Mouse (Mus musculus): ENCODE results near the gene Pigt. TPM values are rescaled to one million over a fixed set of nuclear protein-coding genes. Genes with fewer than 3 reads are reported as not detected.

Gene Pigt
- polyA plus RNA-seq, 1 experiment from 2014 or later, result 66.8 TPM

DNA sequence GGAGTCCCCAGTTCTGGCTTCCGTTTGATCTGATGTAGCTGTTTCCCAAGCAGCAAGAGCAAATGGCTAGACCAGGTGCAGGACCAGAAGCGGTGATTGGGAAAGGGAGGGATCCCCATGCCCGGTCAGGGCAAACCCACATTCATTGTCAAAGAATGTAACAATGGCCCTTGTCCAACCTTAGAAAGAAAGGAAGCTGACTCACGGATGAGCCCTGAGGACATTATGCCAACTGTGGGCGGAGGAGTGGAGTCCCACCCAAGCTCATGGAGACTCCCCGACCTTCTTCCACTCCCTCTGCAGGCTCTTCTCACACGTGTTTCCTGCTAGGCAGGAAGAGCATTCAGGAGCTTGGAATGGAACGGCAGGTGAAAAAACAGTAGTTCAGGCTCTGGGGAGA, 16.1 kb downstream of the Pigt start:
- DNase-seq (ENCODE audit: low spot score) (no peak), ATAC-seq (no peak)
- H3K9ac ChIP-seq (ENCODE audit: low read length), result no peak overlapping the region
- H3K9me3 ChIP-seq (replicated peaks; ENCODE audit: control insufficient read depth, low read length), result no peaks in the 10 kb centered on the region
- H3K4me1 ChIP-seq (ENCODE audit: control insufficient read depth, insufficient read depth, low read length), result no peaks in the 10 kb centered on the region
- no peak overlapping the region for H3K4me2 ChIP-seq (ENCODE audit: low read length)
- 81% methylated on average over 8 of the region's 8 CpGs for WGBS
- H3K27ac ChIP-seq (ENCODE audit: low read depth, low read length), result no peak overlapping the region
- no peaks in the 10 kb centered on the region for H3K27me3 ChIP-seq (replicated peaks; ENCODE audit: control insufficient read depth, insufficient read depth, low read length)
- H3K36me3 ChIP-seq (ENCODE audit: control insufficient read depth, insufficient read depth, low read length), result 0 out of 2 replicates have a peak, but pooled peaks cover 5% of the 10 kb centered on the region
- no peak overlapping the region for H3K4me3 ChIP-seq (ENCODE audit: low read depth, low read length)

DNA sequence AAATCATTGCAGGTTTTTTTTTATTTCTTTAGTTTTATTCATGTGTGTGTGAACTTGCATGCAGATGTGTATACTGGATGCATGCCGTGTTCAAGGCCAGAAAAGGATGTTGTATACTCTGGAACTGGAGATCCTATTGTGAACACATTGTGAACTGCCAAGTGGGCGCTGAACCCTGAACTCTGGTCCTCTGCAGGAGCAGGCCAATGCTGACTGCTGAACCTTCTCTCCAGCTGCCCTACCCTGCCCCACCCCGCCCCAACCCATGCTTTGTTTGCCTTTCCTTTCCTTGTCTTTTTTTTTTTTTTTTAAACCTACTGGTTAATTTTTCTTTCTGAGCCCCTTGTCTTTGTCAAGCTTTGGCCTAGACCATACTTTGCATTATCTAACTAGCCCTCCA, 17.6 kb downstream of the Pigt start:
- H3K4me1 ChIP-seq (ENCODE audit: control insufficient read depth, insufficient read depth, low read length), result no peaks in the 10 kb centered on the region
- no peak overlapping the region for H3K9ac ChIP-seq (ENCODE audit: low read length)
- H3K4me3 ChIP-seq (ENCODE audit: low read depth, low read length), result no peak overlapping the region
- H3K4me2 ChIP-seq (ENCODE audit: low read length), result no peak overlapping the region
- H3K27ac ChIP-seq (ENCODE audit: low read depth, low read length), result no peak overlapping the region
- no peaks in the 10 kb centered on the region for H3K9me3 ChIP-seq (replicated peaks; ENCODE audit: control insufficient read depth, low read length)
- H3K36me3 ChIP-seq (ENCODE audit: control insufficient read depth, insufficient read depth, low read length), result no peaks in the 10 kb centered on the region
- WGBS, result 92% methylated on average over 3 of the region's 3 CpGs
- ATAC-seq (no peak), DNase-seq (ENCODE audit: low spot score) (no peak)
- H3K27me3 ChIP-seq (replicated peaks; ENCODE audit: control insufficient read depth, insufficient read depth, low read length), result no peaks in the 10 kb centered on the region

DNA sequence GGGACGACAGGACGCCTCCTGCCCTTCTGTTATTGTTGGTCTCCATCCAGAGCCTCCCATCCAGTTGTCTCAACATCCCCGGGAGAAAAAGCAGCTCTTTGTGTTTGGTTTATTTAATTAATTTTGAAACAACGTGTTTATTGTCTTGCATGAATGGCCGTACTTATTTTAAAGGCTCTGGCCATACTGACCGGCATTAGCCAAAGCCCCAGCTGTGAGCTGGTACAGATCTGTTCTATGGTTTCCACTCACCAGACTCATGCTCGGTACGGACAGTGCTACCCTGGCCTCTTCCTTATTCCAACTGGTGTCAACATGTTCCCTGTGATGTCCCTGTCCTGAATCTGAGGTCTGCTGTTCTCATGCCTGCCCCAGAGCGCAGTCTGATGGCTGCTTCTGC, 18.6 kb downstream of the Pigt start:
- no peak for DNase-seq (ENCODE audit: low spot score)
- Histone ChIP-seq H3K27me3 (replicated peaks; ENCODE audit: control insufficient read depth, insufficient read depth, low read length) (no peaks in the 10 kb centered on the region), H3K4me2 (ENCODE audit: low read length) (no peak overlapping the region), H3K27ac (ENCODE audit: low read depth, low read length) (no peak overlapping the region), H3K4me1 (ENCODE audit: control insufficient read depth, insufficient read depth, low read length) (no peaks in the 10 kb centered on the region), H3K4me3 (ENCODE audit: low read depth, low read length) (no peak overlapping the region), H3K36me3 (ENCODE audit: control insufficient read depth, insufficient read depth, low read length) (no peaks in the 10 kb centered on the region), H3K9ac (ENCODE audit: low read length) (no peak overlapping the region), H3K9me3 (replicated peaks; ENCODE audit: control insufficient read depth, low read length) (no peaks in the 10 kb centered on the region)
- ATAC-seq, result no peak
- WGBS, result 79% methylated on average over 9 of the region's 9 CpGs

DNA sequence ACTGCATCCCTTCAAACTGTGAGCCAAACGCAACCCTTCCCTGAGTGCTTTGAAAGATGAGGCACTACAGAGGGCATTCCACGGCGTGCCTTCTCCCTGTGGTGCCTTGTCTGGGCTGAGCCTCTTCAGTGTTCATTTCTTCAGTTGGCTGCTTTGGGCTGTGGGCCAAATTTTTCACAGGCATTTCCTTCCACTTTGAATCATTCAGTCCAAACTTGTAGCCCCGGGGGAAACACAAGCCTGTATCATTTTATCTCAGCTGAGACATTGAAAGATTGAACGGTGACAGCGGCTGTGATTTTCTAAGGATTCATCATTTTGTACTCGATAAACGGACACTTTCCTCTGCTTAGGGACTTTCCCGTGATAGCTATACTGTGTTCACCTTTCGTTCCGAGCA, 19.3 kb downstream of the Pigt start:
- no peak for ATAC-seq
- no peaks in the 10 kb centered on the region for H3K27me3 ChIP-seq (replicated peaks; ENCODE audit: control insufficient read depth, insufficient read depth, low read length)
- H3K9ac ChIP-seq (ENCODE audit: low read length), result no peak overlapping the region
- no peak overlapping the region for H3K4me2 ChIP-seq (ENCODE audit: low read length)
- H3K4me3 ChIP-seq (ENCODE audit: low read depth, low read length), result no peak overlapping the region
- no peaks in the 10 kb centered on the region for H3K4me1 ChIP-seq (ENCODE audit: control insufficient read depth, insufficient read depth, low read length)
- no peak for DNase-seq (ENCODE audit: low spot score)
- H3K36me3 ChIP-seq (ENCODE audit: control insufficient read depth, insufficient read depth, low read length), result no peaks in the 10 kb centered on the region
- H3K9me3 ChIP-seq (replicated peaks; ENCODE audit: control insufficient read depth, low read length), result no peaks in the 10 kb centered on the region
- H3K27ac ChIP-seq (ENCODE audit: low read depth, low read length), result no peak overlapping the region
- 89% methylated on average over 11 of the region's 11 CpGs for WGBS

DNA sequence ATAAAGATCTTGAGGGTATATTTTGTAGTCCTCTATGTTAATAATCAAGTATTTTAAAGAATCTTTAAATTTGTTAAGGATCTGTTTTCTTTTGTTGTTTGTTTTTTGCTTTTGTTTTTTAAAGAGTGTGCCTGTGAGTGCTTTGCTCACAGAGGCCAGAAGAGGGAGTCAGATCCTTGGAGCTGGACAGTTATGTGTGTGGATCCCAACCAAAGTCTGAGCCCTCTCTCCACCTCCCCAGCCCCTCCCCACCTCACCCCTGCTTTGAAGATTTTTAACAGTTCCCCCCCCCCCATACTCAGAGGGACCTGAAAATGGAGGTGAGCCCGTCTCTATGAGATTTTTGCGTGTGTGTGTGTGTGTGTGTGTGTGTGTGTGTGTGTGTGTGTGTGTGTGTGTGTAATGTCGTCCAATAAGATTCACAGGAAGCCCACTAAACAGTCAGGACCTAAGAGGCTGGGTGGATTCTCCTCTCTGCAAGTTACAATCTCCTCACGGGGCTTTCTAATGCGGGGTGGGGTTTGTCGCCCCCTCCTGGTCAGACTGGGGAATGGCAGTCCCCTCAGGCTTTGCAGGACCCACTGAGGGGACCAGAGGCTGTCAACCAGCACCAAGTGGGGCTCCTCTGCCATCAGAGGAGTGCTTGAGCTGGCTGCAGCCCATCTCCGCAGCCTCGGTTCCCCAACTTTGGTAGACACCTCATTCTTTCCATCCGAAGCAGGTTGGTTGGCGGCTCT, 20.3 kb downstream of the Pigt start:
- H3K4me1 ChIP-seq (ENCODE audit: control insufficient read depth, insufficient read depth, low read length), result no peaks in the 10 kb centered on the region
- no peaks in the 10 kb centered on the region for H3K27me3 ChIP-seq (replicated peaks; ENCODE audit: control insufficient read depth, insufficient read depth, low read length)
- H3K36me3 ChIP-seq (ENCODE audit: control insufficient read depth, insufficient read depth, low read length), result no peaks in the 10 kb centered on the region
- no peaks in the 10 kb centered on the region for H3K9me3 ChIP-seq (replicated peaks; ENCODE audit: control insufficient read depth, low read length)
- ATAC-seq (no peak), DNase-seq (ENCODE audit: low spot score) (peak; percentile 23)
- no peak overlapping the region for H3K4me2 ChIP-seq (ENCODE audit: low read length)
- H3K27ac ChIP-seq (ENCODE audit: low read depth, low read length), result 0 out of 2 replicates have a peak overlapping the region, but pooled peaks have one; percentile 21
- H3K4me3 ChIP-seq (ENCODE audit: low read depth, low read length), result no peak overlapping the region
- H3K9ac ChIP-seq (ENCODE audit: low read length), result no peak overlapping the region
- 28% methylated on average over 10 of the region's 10 CpGs for WGBS

DNA sequence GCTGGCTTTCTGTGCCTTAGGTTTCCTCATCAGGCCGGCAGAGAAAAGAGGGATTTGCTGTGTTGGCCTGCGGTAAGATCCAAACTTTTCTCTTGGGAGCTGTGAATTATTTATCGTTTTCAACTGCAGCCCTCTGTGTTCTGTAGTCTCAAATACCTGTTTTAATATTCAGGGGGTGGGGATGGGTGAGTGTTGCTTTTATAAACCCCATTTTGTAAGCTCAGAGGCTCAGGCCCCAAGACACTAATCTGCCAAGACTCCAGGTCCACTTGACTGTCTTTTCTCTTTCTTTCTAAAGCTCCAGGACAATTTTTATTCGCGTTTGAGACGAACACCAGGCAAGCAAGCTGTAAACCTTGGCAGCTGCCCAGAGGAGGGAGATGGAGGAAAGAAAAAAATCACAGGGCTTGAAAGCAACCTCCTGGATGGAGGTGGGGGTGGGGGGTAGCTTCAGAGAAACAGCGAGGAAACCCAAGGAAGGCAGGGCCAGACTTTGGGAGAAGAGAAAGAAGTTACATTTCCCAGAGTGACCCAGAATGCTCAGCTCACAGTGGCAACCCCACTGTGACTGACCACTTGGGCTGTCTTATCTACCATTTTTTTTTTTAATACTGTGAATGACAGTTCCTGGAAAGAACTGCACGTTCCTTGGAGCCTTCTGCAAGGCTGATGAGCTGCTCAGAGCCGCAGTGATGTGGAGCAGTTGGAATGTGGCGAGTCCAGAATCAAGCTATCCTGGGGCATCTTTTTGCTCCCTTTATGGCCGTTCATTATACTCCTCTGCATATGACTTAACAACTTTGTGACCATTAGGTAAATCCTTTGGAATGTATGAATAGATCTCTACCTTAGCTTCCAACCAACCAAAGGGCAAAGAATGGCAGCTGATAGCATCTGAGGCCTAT, 21.2 kb downstream of the Pigt start:
- no peaks in the 10 kb centered on the region for H3K27me3 ChIP-seq (replicated peaks; ENCODE audit: control insufficient read depth, insufficient read depth, low read length)
- no peaks in the 10 kb centered on the region for H3K36me3 ChIP-seq (ENCODE audit: control insufficient read depth, insufficient read depth, low read length)
- H3K4me3 ChIP-seq (ENCODE audit: low read depth, low read length), result no peak overlapping the region
- 0 out of 2 replicates have a peak overlapping the region, but pooled peaks have one; percentile 21 for H3K27ac ChIP-seq (ENCODE audit: low read depth, low read length)
- no peak overlapping the region for H3K4me2 ChIP-seq (ENCODE audit: low read length)
- no peak overlapping the region for H3K9ac ChIP-seq (ENCODE audit: low read length)
- DNase-seq (ENCODE audit: low spot score), result peak; percentile 65
- H3K9me3 ChIP-seq (replicated peaks; ENCODE audit: control insufficient read depth, low read length), result no peaks in the 10 kb centered on the region
- WGBS, result 46% methylated on average over 11 of the region's 11 CpGs
- H3K4me1 ChIP-seq (ENCODE audit: control insufficient read depth, insufficient read depth, low read length), result no peaks in the 10 kb centered on the region
- ATAC-seq, result peak; percentile 29; the same call in 1 of the 2 replicates

DNA sequence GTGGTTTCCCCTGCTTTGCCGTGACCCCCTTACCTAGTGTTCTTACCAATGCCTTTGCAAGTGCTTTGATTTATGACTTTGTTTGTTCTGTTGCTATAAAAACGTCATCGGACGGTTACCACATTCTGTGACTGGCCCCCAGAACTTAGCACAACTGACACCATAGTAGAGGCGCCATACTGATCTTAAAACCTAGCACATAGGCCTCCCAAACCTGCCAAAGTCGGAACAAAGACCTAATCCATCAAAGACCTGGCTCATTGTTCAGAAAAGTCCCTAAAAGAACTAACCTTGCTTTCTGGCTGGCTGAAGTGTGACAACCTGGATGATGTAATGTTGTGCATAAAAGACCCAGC, 21.8 kb downstream of the Pigt start:
- Histone ChIP-seq H3K4me3 (ENCODE audit: low read depth, low read length) (no peak overlapping the region), H3K9me3 (replicated peaks; ENCODE audit: control insufficient read depth, low read length) (no peaks in the 10 kb centered on the region), H3K27ac (ENCODE audit: low read depth, low read length) (no peak overlapping the region), H3K27me3 (replicated peaks; ENCODE audit: control insufficient read depth, insufficient read depth, low read length) (no peaks in the 10 kb centered on the region), H3K36me3 (ENCODE audit: control insufficient read depth, insufficient read depth, low read length) (no peaks in the 10 kb centered on the region), H3K4me2 (ENCODE audit: low read length) (no peak overlapping the region), H3K9ac (ENCODE audit: low read length) (no peak overlapping the region), H3K4me1 (ENCODE audit: control insufficient read depth, insufficient read depth, low read length) (no peaks in the 10 kb centered on the region)
- ATAC-seq (peak; percentile 46), DNase-seq (ENCODE audit: low spot score) (peak; percentile 20)
- 63% methylated on average over 6 of the region's 6 CpGs for WGBS

DNA sequence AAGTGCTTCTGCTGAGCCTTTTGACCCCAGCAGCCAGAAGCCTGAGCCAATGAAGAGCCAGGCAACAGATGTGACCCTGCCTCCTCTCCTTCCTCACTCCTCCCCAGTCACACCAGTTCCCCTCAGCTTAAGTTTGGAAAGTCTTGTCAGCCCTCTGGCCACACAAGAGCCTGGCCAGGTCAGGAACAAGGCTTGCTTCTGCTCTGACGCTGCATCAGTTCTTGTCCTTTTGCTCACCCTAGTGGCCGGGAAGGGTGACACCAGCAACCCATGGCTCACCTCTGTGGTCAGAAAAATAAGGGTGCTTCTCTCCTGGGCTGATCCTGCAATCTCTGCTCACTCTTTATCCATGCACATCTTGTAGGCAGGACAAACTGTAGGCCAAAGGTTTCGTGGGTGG, 23.5 kb downstream of the Pigt start:
- H3K4me2 ChIP-seq (ENCODE audit: low read length), result no peak overlapping the region
- no peak overlapping the region for H3K9ac ChIP-seq (ENCODE audit: low read length)
- WGBS, result 14% methylated on average over 3 of the region's 3 CpGs
- H3K9me3 ChIP-seq (replicated peaks; ENCODE audit: control insufficient read depth, low read length), result no peaks in the 10 kb centered on the region
- no peaks in the 10 kb centered on the region for H3K27me3 ChIP-seq (replicated peaks; ENCODE audit: control insufficient read depth, insufficient read depth, low read length)
- ATAC-seq (no peak), DNase-seq (ENCODE audit: low spot score) (peak; percentile 22)
- H3K4me3 ChIP-seq (ENCODE audit: low read depth, low read length), result no peak overlapping the region
- H3K27ac ChIP-seq (ENCODE audit: low read depth, low read length), result no peak overlapping the region
- H3K36me3 ChIP-seq (ENCODE audit: control insufficient read depth, insufficient read depth, low read length), result no peaks in the 10 kb centered on the region
- H3K4me1 ChIP-seq (ENCODE audit: control insufficient read depth, insufficient read depth, low read length), result no peaks in the 10 kb centered on the region

DNA sequence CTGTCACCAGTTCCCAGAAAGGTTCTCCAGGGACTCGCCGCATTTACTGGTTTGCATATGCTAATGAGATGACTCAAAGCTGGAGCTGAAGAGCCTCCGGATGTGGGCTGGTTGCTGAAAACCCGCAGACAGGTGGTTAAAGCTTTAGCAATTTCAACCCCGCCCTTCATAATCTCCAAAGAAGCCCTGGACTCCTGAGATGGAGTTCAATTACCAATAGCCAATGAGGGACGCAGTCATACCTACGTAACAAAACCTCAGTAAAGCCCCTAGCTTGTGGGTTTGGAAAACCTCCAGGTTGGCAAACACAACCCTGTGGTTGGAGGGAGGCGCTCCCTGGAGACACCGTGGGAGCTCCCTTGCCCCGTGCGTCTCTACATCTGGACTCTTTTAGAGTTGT, 24.5 kb downstream of the Pigt start:
- Histone ChIP-seq H3K4me2 (ENCODE audit: low read length) (peak overlapping the region; percentile 8; the same call in 1 of the 2 replicates), H3K9ac (ENCODE audit: low read length) (no peak overlapping the region), H3K36me3 (ENCODE audit: control insufficient read depth, insufficient read depth, low read length) (no peaks in the 10 kb centered on the region), H3K9me3 (replicated peaks; ENCODE audit: control insufficient read depth, low read length) (no peaks in the 10 kb centered on the region), H3K4me1 (ENCODE audit: control insufficient read depth, insufficient read depth, low read length) (no peaks in the 10 kb centered on the region), H3K27ac (ENCODE audit: low read depth, low read length) (no peak overlapping the region), H3K27me3 (replicated peaks; ENCODE audit: control insufficient read depth, insufficient read depth, low read length) (no peaks in the 10 kb centered on the region), H3K4me3 (ENCODE audit: low read depth, low read length) (no peak overlapping the region)
- DNase-seq (ENCODE audit: low spot score) (no peak), ATAC-seq (no peak)
- 16% methylated on average over 11 of the region's 11 CpGs for WGBS

Data from forebrain, embryonic 14.5 days (tissue).